Mouse (Mus musculus) heart, embryonic 14.5 days (tissue): ENCODE results near the gene Grik4. TPM values are rescaled to one million over a fixed set of nuclear protein-coding genes. Genes with fewer than 3 reads are reported as not detected.
"Not testable (repeated sequence)": the region's sequence is repeated elsewhere in the genome, so short reads cannot be mapped to it uniquely, and the experiment has no call there.

ENCODE experiments used
- ATAC-seq: fragments of 200-750 bp; cut with Nextera tagmentation; 2 replicates; pipeline ENCODE4 v1.8.0; 2017; ENCODE audit warnings: low read depth, moderate TSS enrichment; ENCODE audit not compliant: insufficient number of reproducible peaks, insufficient read depth, low FRiP score
- H3K27ac ChIP-seq, 2 experiments: fragments of 200-500 bp in 1 of 2; fragments of 300-500 bp in 1 of 2; sonication (generic) in 1 of 2; replicated peaks in 1 of 2; 2 replicates each; pipeline ENCODE4 v1.5.1; 2012 to 2014; ENCODE audit warnings: low read depth in 2 of 2, low read length in 2 of 2, control low read depth in 1 of 2, mild to moderate bottlenecking in 1 of 2, mixed read lengths in 1 of 2; ENCODE audit not compliant: control insufficient read depth in 1 of 2, insufficient read depth in 1 of 2
- H3K27me3 ChIP-seq: fragments of 300-500 bp; sonication (generic); 2 replicates; pipeline ENCODE4 v1.6.1; 2014; ENCODE audit warnings: mild to moderate bottlenecking, low read length, control low read depth; ENCODE audit not compliant: control insufficient read depth, insufficient read depth
- H3K36me3 ChIP-seq: fragments of 300-500 bp; sonication (generic); 2 replicates; pipeline ENCODE4 v1.6.1; 2014; ENCODE audit warnings: mild to moderate bottlenecking, control low read depth, low read length, mixed read lengths; ENCODE audit not compliant: control insufficient read depth, insufficient read depth
- H3K4me1 ChIP-seq, 2 experiments: fragments of 200-500 bp in 1 of 2; fragments of 300-500 bp in 1 of 2; sonication (generic) in 1 of 2; 2 replicates each; pipeline ENCODE4 v1.6.1; 2012 to 2014; ENCODE audit warnings: low read length in 2 of 2, control low read depth in 1 of 2, mixed read lengths in 1 of 2; ENCODE audit not compliant: control insufficient read depth in 2 of 2, insufficient read depth in 2 of 2
- H3K4me2 ChIP-seq: fragments of 300-500 bp; sonication (generic); 2 replicates; pipeline ENCODE4 v1.6.1; 2014; ENCODE audit warnings: mild to moderate bottlenecking, low read length
- H3K4me3 ChIP-seq, 2 experiments: fragments of 200-500 bp in 1 of 2; fragments of 300-500 bp in 1 of 2; sonication (generic) in 1 of 2; 2 replicates each; pipeline ENCODE4 v1.5.1; 2012 to 2014; ENCODE audit warnings: low read length in 2 of 2, mild to moderate bottlenecking in 2 of 2, control low read depth in 1 of 2, low read depth in 1 of 2, moderate library complexity in 1 of 2; ENCODE audit not compliant: control insufficient read depth in 1 of 2, insufficient read depth in 1 of 2
- H3K9ac ChIP-seq: fragments of 300-500 bp; sonication (generic); 2 replicates; pipeline ENCODE4 v1.6.1; 2014; ENCODE audit warnings: mild to moderate bottlenecking, low read length
- H3K9me3 ChIP-seq: fragments of 300-500 bp; sonication (generic); 2 replicates; pipeline ENCODE4 v1.6.1; 2016; ENCODE audit warnings: low read length, control low read depth; ENCODE audit not compliant: control insufficient read depth
- WGBS: fragments of 180-500 bp; shearing (Covaris S2); extraction: QIAGEN DNeasy Blood & Tissue Kit; methylation state at CpG from one replicate; pipeline ENCODE4 v1.1.7; 2014; 5-methylcytosine and 5-hydroxymethylcytosine counted together
- polyA plus RNA-seq: library from polyadenylated mRNA; unstranded; fragments of >200 nt; fragmentation: Nextera tagmentation; extraction: Ambion mirVana; gene quantifications from 2 replicates; pipeline ENCODE4 v1.2.1, GENCODE M21; 2014

The Grik4 gene
- polyA plus RNA-seq: 0.09 TPM in 1 of 2 replicates, not detected in the other

DNA sequence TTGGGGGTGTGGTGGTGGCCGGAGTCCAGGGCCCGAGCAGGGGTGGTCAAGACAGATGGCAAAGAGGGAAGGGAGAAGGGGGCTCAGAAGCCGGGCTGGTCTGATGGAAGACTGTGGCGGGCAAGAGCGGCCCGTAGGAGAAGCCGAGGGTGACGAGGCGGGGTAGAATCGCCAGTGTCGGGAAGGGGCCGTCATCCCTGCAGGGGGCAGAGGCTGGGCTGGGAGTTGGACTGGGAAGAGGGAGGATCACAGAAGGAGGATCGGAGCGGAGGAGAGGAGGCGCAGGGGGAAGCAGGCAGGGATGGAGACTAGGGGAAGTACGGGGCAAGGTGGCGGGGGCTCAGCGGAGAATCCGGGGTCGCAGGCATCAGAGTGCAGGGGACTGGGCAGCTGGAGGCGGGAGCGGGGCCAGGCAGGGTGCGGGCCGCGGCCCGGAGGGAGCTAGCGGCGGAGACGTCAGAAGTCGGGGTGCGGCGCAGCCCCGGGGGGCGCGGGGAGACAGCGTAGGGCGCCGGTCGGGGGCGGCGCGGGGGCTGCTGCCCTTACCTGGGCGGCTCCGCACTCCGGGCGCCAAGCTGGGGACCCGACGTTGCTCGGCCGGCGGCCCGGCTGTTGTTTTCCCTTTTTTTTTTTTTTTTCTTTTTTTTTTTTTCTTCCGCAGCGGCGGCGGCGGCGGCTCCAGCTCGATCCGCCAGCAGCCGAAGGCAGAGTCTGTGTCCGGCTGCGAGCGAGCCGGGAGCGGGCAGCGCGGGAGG lies at the start of gene Grik4:
Gene Grik4, minus strand, starts transcription at position 713 of the 755 bp plus-strand sequence.
- Histone ChIP-seq H3K36me3 (no peaks in the 10 kb centered on the region), H3K27me3 (peaks cover 70% of the 10 kb centered on the region), H3K9me3 (no peaks in the 10 kb centered on the region), H3K27ac (no peak within 1 kb of the TSS), H3K4me2 (peak within 1 kb of the TSS; percentile 99), H3K9ac (peak within 1 kb of the TSS; percentile 74), H3K4me1 (peaks cover 2 to 10% of the 10 kb centered on the region in 2 experiments; a peak in 3 of 4 replicates), H3K4me3 (peak within 1 kb of the TSS; percentile 62 to 65)
- under 1% methylated on average over 55 of the region's 68 CpGs for WGBS
- ATAC-seq: peak; percentile 48; the same call in 1 of the 2 replicates

DNA sequence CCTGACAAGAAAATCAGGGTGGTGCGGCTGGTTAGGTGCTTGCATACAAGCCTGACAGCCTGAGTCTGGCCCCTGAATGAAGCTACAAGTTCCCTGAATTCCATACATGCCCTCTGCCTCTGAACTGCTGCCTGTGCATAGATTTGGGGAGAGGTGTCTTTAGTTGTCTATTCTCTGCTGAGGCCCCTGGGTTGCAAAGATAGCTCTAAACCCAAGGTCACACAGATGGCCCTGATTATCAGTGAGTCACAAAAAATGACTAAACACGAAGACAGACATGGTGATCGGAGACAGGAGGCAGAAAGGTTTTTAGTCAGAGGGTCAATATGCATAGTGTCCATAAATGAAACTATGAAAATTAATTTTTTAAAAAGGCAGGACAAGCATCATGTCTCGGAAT lies 49.4 kb upstream of the Grik4 start:
- Histone ChIP-seq H3K36me3 (peaks cover 88% of the 10 kb centered on the region), H3K4me2 (no peak overlapping the region), H3K27me3 (no peaks in the 10 kb centered on the region), H3K9ac (no peak overlapping the region), H3K4me1 (no peaks in the 10 kb centered on the region), H3K9me3 (no peaks in the 10 kb centered on the region), H3K4me3 (no peak overlapping the region), H3K27ac (0 out of 4 replicates have a peak overlapping the region, but pooled peaks of 1 of the 2 experiments have one; percentile 9)
- no peak for ATAC-seq
- WGBS: 57% methylated on average over 4 of the region's 4 CpGs

- Histone ChIP-seq H3K36me3 (peaks cover 91% of the 10 kb centered on the region), H3K9ac (no peak overlapping the region; the same call in 1 of the 2 replicates), H3K27me3 (no peaks in the 10 kb centered on the region), H3K27ac (no peak overlapping the region), H3K4me1 (no peaks in the 10 kb centered on the region), H3K4me3 (no peak overlapping the region), H3K4me2 (no peak overlapping the region), H3K9me3 (no peaks in the 10 kb centered on the region)
- no peak for ATAC-seq
- 87% methylated on average over 4 of the region's 4 CpGs for WGBS
These were observed 43.7 kb upstream of the Grik4 start for GRCm38 (mm10) chr9:42987988-42988387.

- Histone ChIP-seq H3K27me3 (no peaks in the 10 kb centered on the region), H3K4me3 (no peak overlapping the region), H3K27ac (no peak overlapping the region), H3K9ac (no peak overlapping the region), H3K9me3 (no peaks in the 10 kb centered on the region), H3K4me1 (peaks cover 0 to 2% of the 10 kb centered on the region in 2 experiments; a peak in 2 of 4 replicates), H3K4me2 (no peak overlapping the region), H3K36me3 (peaks cover 78% of the 10 kb centered on the region)
- ATAC-seq: no peak
- WGBS: 63% methylated on average over 11 of the region's 11 CpGs
These were observed 24.7 kb upstream of the Grik4 start for GRCm38 (mm10) chr9:42968894-42969521.

GRCm38 (mm10) chr9:42967731-42968130 lies 23.4 kb upstream of the Grik4 start:
- Histone ChIP-seq H3K4me2 (no peak overlapping the region), H3K9ac (no peak overlapping the region), H3K27me3 (no peaks in the 10 kb centered on the region), H3K36me3 (peaks cover 65% of the 10 kb centered on the region), H3K4me3 (no peak overlapping the region), H3K27ac (no peak overlapping the region), H3K9me3 (no peaks in the 10 kb centered on the region), H3K4me1 (peaks cover 0 to 2% of the 10 kb centered on the region in 2 experiments; a peak in 2 of 4 replicates)
- ATAC-seq: no peak
- 48% methylated on average over 9 of the region's 9 CpGs for WGBS

GRCm38 (mm10) chr9:42964809-42965208 lies 20.5 kb upstream of the Grik4 start:
- H3K27ac ChIP-seq, H3K4me3 ChIP-seq, H3K27me3 ChIP-seq, H3K9me3 ChIP-seq, H3K9ac ChIP-seq, H3K4me2 ChIP-seq, H3K4me1 ChIP-seq, ATAC-seq: not testable (repeated sequence)
- WGBS: 99% methylated on average over 2 of the region's 3 CpGs
- peaks cover 36% of the 10 kb centered on the region for H3K36me3 ChIP-seq

- no peak for ATAC-seq
- Histone ChIP-seq H3K36me3 (peaks cover 31% of the 10 kb centered on the region), H3K27ac (no peak overlapping the region), H3K4me2 (no peak overlapping the region), H3K9me3 (no peaks in the 10 kb centered on the region), H3K27me3 (no peaks in the 10 kb centered on the region), H3K4me3 (no peak overlapping the region), H3K4me1 (peaks cover 0 to 2% of the 10 kb centered on the region in 2 experiments; a peak in 3 of 4 replicates), H3K9ac (no peak overlapping the region)
- WGBS: 95% methylated on average over 12 of the region's 12 CpGs
These were observed 20.1 kb upstream of the Grik4 start for GRCm38 (mm10) chr9:42964366-42964765.
